Mouse (Mus musculus) R1 (cell line): ENCODE data around the gene Ap3b1.

Experiments used
- DNase-seq: peaks from one replicate; pipeline ENCODE4 v3.0.0-alpha.2; 2018; ENCODE audit warnings: low read depth, low spot score

Gene Ap3b1

DNA sequence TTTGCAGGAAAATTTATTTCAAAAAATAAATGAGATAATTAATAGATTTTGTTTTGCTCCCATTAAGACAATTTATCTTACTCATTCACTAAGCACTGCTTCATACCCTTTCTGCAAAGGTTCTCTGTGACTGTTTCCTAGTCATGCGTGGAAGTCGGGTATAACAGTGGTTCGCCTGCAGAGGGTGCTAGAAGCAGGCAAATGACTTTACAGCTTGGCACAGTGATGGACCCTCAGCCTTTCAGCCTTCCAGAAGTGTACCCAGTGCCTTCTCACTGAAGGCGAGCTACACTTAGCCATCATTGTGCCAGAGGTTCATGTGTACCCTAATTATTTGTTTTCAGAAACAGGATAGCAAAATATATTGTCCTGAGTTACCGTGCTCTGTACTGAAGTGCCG, 92.5 kb downstream of the Ap3b1 start:
- DNase-seq = peak; percentile 52

DNA sequence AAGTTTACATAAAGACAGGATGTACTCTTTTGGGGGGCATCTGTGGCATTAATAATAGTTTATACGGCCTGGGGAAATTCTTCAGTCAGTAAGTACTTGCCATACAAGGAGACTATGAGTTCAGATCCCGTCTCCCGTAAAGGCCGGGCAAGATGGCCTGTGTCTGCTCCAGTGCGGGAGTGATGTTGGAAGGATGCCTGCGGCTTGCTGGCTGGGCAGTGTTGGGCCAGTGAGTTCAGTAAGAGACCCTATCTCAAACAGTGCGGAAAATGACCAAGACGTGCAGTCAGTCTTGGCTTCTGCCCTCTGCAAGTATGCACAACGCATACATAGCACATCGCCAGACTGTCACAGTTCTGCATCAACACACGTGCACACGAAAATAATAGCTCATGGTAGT, 95.4 kb downstream of the Ap3b1 start:
- DNase-seq = no peak

DNA sequence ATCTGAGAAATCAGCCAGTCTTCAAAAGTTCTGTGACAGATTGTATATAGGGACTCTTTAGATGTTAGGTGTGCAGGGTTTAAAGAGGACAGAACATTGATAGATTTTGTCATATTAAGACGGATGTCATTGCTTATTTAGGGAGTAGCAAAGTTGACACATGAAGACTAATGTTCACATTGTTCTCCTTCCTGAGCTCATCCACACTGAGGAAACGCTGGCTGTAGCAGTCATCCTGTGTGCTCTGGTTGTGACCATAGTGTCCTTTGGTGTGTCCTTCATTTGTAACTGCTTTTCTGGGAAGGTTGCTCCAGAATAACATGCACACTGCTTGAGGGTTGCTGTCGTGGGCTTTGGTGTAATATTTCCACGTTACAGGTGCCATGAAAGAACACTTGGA, 100.4 kb downstream of the Ap3b1 start:
- no peak for DNase-seq

DNA sequence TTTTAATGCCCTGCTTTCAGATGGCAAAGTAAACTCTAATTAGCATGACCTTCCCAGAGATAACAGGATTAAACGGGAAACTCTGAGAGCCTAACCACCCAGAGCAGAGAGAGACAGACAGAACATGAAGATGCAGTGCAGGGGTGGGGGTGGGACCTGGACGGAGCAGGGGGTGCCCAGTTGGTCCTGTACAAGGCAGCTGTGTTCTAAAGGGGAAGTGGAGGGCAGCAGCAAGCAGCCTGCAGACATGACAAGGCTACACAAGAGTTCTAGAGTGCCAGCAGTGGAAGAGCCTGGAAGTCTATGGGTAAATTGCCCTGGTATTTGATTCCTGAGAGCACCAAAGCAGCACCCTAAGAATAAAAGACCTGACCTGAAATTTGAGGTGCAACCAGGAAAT, 105.5 kb downstream of the Ap3b1 start:
- DNase-seq = no peak

DNA sequence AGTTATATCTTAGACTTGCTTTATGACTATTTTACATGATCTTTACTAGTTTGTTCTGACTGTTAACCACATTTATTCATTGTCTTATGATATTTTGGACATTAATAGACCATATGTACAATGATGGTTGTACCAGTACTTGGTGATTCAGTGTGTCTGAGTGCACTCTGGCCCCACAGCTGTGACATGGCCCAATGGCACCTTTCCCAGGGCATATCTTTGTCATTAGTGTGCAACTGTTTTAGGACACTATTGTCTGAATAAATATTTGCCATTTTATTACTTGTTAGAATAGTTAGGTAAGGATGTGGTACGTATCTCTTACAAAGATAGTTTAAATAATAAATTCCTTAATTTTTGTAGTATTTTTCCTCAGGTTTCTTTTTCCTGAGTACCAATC, 109.8 kb downstream of the Ap3b1 start:
- DNase-seq = no peak

DNA sequence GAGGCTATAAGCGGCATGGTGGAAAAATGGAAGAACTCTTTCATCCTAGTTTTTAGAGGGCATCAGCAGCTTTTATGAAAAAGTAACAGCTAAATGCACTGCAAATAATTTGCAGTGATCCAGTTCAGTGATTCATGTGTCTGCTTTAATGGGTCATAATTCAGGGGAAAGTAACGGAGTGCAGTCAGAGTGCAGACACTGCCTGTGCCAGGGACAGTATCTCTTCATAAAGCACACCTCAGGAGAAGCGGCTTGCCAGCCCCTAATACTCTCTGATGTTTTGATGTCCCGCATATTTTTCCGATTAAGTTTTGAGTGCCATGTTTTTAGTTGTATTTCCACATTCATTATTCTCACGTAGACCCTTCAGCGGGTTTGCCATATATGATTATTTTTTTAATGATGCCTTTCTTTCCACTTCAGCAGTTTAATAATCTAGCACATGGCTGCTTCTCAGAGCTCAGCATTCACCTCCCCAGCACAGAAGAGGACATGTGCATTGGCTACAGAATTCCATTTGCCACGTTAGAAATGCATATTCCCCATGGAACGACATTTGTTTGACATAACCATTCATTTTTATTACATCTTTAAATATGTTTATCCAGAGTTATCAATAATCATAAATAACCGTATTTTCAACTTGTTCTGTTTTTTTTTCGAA, 112.4 kb downstream of the Ap3b1 start:
- no peak for DNase-seq

DNA sequence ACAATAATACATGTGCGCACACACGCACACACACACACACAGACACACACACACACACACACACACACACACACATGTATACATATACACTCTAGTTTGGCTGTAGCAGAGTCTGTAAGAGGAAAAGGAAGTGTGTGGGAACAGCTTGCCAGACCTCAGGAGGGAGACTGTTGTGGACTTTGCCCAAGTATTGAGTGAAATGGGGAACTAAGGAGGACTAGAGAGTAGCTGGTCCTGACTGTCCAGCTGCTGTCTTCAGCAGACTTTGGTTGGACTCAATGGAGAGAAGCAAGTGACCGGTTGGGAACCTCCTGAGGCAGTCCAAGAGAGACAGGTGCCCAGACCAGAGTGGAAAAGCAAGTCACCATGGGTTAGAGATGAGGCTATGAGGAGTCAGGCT, 117.4 kb downstream of the Ap3b1 start:
- DNase-seq = no peak

DNA sequence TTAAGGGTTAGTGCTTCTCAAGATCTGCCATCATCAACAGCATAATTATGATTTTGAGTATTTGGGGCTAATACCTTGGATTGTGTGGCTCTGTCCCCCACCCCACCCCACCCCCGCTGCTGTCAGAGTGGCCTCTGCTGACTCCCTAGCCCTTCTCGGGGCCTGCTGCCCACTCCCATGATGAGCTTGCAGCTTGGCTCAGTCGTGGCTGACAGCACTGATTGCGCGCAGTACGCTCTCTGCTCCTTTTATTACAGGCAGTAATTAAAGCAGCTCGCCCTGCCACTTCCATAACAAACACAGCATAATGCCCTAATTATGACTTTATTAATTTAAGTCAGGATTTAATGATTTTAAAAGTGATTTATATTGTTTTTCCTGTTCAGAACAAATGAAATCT, 121.5 kb downstream of the Ap3b1 start:
- no peak for DNase-seq

DNA sequence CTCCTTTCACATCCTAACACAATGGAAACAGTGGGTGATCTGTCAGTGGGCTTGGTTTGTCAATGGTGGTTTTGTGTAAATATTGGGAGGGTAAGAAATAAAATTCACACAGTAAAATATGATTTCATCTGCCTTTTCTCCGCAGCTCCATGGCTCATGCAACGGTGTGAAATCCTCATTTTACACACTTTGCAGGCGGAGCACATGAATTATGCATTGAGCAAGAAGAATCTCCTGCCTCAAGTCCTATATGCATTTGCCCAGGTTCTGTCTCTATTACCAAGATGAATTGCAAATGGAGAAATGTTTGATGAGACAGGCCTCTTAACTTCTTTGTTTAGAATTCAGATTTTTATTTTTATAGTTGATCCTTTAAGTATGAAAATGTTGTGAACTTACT, 131.9 kb downstream of the Ap3b1 start:
- no peak for DNase-seq

DNA sequence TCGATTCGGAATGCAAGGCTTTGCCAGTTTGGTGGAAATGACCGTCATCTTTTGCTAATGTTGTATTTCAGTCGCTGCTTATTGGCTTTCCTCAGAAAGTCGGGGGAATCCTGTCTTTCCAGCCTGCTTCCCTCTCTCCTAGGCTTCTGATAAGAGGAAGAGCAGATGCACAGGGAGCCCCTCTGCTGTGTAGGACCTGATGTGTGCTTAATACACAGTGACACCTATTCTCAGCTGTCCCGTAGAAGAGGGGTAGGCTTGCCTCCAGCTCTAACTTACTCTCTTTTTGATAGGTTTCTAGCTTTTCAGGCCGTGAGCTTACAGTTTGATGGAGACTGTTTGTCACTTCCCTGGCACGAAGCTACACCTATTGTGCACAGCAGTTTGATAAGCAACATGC, 132.4 kb downstream of the Ap3b1 start:
- no peak for DNase-seq

DNA sequence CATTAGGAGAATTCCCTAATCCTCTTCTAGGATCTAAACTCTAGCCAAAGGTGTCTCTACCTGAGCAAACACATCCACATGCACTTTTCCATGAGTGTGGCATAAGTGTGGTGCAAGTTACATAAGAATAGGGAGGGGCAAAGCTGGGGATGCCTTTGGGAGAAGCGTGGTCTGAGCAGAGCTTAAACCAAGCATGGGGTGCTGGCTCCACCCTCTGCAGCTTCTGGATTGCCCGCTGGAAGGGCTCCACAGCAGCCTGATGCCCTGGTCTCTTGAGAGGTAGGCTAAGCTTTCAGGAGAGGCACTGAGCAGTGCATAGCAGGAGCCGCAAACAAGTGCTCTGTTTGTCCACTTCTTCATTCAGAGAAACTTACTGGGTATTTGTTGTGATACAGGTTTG, 138.8 kb downstream of the Ap3b1 start:
- no peak for DNase-seq

DNA sequence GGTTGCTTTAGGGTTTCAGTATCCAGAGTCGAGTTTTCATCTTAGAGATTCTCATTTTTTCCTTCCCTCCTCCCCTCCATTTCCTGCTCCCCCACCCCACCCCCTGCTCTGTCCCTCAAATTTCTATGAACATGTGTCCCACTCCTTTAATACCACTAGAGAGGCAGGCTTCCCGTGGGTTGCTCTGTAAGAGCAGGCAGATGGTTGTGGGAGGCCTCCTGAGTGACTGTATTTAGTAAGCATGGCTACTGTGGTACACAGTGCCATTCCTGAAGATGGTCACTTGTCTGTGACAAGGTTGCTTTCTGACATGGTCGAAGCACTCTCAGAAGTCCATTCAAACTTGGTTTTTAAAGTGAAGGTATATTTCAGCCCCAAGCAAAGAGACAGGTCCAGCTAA, 147.7 kb downstream of the Ap3b1 start:
- DNase-seq = no peak

DNA sequence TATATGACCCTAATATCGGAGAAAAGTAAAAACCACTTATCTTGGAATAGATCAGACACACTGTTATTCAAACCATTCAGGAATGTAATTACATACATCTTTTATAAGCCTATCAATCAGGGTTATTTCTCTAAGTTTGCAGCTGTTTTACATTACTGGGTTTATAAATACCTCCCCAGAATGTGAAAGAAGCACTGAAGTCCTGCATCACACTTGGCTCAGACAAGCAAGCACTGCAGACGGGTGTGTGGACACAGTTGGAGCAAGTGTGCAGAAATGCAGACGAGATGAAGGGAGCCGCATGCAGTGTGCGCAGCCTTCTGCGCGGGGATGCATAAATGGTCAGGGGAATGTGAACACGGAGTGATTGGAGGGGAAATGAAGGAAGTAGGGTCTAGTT, 149.6 kb downstream of the Ap3b1 start:
- DNase-seq = no peak

DNA sequence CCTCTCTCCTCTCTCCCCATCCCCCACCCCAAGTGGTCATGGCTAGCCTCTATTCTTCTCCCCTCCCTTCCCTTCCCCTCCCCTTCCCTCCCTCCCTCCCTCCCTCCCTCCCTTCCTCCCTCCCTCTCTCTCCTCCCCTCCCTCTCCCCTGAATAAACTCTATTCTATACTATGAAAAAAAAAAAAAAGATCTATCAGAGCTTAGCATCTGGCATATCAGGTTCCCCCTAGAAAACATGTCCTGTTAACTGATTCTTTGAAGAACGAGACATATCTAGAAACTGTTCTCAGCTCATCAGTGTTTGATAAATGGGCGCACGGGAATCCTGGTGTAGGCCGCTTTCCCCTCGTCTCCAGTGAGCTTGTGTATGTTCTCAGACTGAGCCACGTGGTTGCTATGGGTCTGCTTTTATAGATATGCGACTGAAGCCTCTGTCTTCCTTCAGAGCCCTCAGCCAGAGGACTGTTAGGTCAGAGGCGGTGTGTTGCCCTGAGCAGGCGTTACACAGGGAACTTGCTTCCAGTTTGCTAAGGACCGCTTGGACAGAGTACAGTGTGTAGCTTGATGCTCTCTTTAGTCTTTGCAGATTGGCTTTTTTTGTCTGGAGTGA, 154.5 kb downstream of the Ap3b1 start:
- no peak for DNase-seq

DNA sequence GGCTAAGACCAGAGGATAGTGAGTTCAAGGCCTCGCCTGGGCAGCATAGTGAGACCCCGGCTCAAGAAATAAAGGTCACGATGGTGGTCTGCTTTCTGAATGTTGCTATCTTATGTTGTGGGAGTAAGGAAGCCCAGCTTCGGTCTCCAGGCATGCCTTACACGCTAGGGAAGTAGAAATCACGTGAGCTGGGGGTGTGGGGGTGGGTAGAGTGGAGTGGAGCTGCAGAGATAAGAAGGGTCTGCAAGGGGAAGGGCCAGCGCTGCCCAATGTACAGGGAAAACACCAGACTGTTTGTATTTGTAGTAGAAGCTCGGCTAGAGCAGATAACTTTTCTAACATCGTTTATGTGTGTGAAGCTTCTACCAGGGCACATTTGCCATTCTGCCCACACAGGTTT, 155.1 kb downstream of the Ap3b1 start:
- DNase-seq = no peak

DNA sequence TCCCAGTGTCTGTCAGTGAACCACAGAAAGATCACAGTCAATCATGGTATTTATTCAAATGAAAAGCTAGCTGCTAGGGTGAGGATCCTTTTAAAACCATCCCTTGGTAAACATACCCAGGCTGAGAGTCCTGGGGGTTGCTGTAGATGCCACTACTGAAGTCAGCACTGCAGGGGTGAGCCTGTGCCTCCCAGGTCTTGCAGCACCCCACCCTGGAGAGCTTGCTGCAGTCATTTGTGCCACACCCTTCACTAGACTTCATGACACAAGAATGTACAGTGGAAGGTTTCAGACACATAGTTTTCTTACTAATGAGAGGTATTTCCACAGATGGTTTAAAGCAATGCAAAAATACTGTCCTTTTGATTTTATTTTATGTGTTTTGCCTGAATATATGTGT, 156.2 kb downstream of the Ap3b1 start:
- DNase-seq = no peak

DNA sequence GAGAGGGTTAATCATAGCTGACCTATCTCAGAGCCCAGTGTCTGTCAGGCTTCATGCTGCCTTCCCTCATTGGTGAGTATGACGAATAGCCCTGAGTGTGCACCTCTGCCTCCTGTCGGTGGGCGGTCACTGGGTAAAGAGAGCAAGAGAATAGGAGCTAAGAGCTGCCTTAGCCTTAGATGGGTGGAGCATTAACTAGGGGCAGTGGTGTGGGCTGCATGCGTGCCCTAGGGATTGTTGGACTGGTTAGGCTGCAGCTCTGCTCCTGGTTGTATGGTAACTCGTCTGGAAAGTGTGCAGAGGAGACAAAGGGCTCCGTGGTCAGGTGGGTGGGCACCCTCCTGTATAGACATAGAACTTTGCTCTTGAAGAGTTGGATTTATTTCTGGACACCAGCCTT, 157.8 kb downstream of the Ap3b1 start:
- DNase-seq = no peak

DNA sequence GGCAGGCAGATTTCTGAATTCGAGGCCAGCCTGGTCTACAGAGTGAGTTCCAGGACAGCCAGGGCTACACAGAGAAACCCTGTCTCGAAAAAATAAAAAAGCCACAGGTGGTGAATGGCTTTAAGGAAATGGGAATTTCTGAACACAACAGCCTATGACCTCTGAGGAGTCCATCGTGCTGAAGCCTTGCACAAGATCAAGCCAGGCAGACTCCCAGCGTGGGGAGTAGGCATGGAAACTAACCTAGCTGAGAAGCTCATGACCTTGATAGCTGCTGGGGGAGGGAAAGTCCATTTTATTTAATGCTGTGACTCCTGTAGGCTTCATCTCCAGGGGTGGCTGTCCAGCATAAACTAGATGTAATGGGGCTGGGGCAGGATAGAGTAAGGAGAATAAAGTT, 159.4 kb downstream of the Ap3b1 start:
- DNase-seq = peak; percentile 85

DNA sequence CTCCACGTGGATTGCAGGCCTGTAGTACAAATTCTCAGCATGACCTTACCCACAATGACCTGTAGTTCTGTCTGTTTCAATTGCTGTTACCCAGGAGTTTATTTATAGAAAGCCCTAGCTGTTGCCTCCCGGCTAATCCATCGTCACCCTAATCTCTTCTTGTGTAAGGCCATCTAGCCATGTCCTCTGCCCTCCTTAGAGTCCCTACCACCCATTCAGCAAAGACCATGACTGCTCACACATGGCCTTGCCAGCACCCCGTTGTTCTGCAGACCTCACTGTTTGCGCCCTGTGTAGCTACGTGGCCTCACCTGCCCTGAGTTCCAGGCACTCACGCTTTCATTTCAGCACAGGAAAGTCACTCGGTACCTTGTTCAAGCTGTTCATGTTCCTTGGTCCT, 160.5 kb downstream of the Ap3b1 start:
- no peak for DNase-seq

DNA sequence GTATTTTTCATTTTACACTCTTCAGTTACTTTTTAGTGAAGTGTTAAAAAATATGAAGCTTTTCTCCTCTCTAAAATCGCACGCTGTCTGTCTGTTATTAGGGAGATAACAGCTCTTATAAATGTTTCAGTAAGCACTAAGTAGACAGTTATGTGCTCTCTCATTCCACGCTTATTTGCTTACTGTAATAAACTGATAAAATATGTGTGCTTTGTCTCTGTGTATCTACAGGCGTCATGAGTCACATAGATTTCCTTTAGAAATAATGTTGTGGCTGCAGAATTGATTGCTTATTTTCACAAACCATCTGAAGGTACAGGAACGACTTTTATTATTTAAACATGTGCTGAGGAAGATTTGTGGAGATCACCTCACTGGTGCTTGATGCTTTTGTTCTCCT, 164.5 kb downstream of the Ap3b1 start:
- no peak for DNase-seq

DNA sequence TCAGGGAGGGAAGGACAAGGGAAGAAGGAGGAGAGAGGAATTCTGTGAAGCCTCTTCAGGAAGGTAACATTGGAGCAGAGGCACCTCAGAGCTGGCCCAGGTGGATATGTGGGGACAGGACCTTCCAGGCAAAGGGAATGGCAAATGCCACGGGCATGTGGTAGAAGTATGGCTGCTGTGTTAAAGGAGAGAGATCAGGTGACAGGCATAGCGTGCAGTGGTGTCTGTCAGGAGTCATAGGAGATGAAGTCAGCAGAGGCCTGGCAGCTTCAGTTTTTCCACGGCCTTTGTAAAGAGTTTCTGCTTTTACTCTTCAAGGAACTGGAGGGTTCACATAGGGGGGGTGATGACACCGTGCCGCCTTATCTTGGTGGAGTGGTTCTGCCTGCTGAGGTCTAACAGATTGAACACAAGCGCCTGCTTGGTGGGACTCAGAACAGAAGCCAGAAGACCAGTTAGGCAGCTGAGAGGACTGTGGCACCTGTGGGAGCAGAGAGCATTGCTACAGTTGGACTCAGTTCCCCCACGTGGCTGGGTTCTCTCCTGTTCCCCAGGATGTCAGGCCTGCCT, 166.0 kb downstream of the Ap3b1 start:
- no peak for DNase-seq

DNA sequence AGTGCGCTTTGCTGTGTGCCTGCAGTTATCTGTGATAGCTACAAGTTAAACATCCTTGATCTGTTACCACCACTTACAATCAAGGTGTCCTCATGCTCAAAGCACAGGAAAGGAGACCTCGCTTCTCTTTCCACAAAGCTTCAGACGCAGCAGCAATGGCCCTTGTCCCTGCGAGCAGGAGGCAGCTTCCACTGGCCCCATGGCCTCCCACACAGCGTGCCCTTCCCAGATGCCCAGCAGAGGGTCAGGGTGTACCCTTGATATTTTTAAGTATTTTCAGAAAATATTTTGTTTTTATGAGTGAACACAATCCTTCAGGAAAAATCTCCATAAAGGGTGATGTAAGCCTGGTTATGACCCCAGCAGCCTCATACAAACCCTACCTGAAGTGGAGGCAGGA, 170.4 kb downstream of the Ap3b1 start:
- DNase-seq = no peak

DNA sequence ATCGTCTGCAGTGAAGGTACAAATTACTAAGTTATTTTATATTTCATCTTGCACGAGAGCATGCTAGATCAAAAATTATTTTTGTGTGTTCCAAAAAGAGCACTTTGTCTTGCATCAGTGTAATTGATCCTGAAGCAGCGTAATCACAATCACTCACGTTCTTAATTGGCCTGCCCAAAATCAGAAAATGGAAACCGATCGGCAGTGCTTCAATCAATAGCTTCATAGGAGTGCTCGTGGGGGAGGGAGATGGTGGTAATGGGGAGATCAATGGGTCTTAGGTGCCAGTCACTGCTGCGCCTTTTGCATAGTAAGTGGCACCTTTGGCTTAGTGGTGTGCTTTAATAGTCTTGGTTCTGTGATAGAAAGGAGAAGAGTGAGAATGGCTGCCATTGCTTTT, 174.8 kb downstream of the Ap3b1 start:
- DNase-seq = no peak

DNA sequence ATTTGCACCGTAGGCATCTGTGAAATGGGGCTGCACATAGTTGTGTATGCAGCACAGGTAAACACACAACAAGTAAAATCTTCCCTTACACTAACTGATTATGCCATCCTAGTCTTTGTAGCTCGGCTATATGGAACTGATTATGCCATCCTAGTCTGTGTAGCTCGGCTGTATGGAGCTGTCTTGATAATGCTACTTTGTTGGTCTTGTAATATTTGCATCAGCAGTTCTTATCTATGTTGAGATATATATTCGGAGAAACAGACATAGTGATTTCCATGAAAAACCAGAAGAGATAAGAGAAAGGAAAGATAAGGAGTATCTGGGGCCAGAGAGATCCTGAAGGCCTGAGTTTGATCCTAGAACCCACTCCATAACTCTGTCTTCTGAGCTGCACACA, 178.6 kb downstream of the Ap3b1 start:
- DNase-seq = no peak
